Mouse (Mus musculus) MEL (cell line): ENCODE measurements around the gene Coro2b. TPM values are rescaled to one million over a fixed set of nuclear protein-coding genes. Genes with fewer than 3 reads are reported as not detected.

Experiments
- DNase-seq: peaks from one replicate; pipeline ENCODE4 v3.0.0; 2011; ENCODE audit warnings: low read depth, low spot score
- H3K27ac ChIP-seq: 2 replicates; pipeline ENCODE4 v1.5.1; 2012; ENCODE audit warnings: low read depth, mild to moderate bottlenecking, control low read depth, low read length, moderate library complexity; ENCODE audit not compliant: control insufficient read depth
- H3K27me3 ChIP-seq, 2 experiments: fragments of 150-350 bp in 1 of 2; sonication (generic) in 1 of 2; 2 replicates each; pipeline ENCODE4 v1.6.1; 2012; ENCODE audit warnings: low read length in 2 of 2, mild to moderate bottlenecking in 2 of 2, improper control_type of control experiment in 1 of 2, moderate library complexity in 1 of 2; ENCODE audit not compliant: insufficient read depth in 2 of 2, control insufficient read depth in 1 of 2
- H3K36me3 ChIP-seq, 2 experiments: 2 replicates each; pipeline ENCODE4 v1.6.1; 2012 to 2014; ENCODE audit warnings: low read length in 2 of 2, improper control_type of control experiment in 1 of 2, inconsistent platforms in 1 of 2, mild to moderate bottlenecking in 1 of 2; ENCODE audit not compliant: insufficient read depth in 2 of 2, control insufficient read depth in 1 of 2
- H3K4me1 ChIP-seq, 2 experiments: fragments of 150-350 bp in 1 of 2; sonication (generic) in 1 of 2; 2 replicates each; pipeline ENCODE4 v1.6.1; 2012; ENCODE audit warnings: low read length in 2 of 2, improper control_type of control experiment in 1 of 2, mild to moderate bottlenecking in 1 of 2; ENCODE audit not compliant: insufficient read depth in 2 of 2, control insufficient read depth in 1 of 2
- H3K4me3 ChIP-seq, 2 experiments: fragments of 150-350 bp in 1 of 2; sonication (generic) in 1 of 2; 2 replicates each; pipeline ENCODE4 v1.5.1; 2012; ENCODE audit warnings: low read depth in 2 of 2, low read length in 2 of 2, mild to moderate bottlenecking in 2 of 2, moderate library complexity in 2 of 2, control low read depth in 1 of 2, improper control_type of control experiment in 1 of 2; ENCODE audit not compliant: control insufficient read depth in 1 of 2, insufficient read depth in 1 of 2
- H3K79me2 ChIP-seq: 2 replicates; pipeline ENCODE4 v1.6.1; 2012; ENCODE audit warnings: mild to moderate bottlenecking, low read length, moderate library complexity; ENCODE audit not compliant: control insufficient read depth, poor library complexity, insufficient read depth
- H3K9ac ChIP-seq: 2 replicates; pipeline ENCODE4 v1.6.1; 2012; ENCODE audit warnings: low read depth, mild to moderate bottlenecking, control low read depth, low read length, moderate library complexity; ENCODE audit not compliant: control insufficient read depth, poor library complexity, severe bottlenecking
- H3K9me3 ChIP-seq: fragments of 150-350 bp; sonication (generic); replicated peaks from 2 replicates; pipeline ENCODE4 v1.6.1; 2012; ENCODE audit warnings: mild to moderate bottlenecking, low read length, improper control_type of control experiment, moderate library complexity; ENCODE audit not compliant: insufficient read depth
- CHD2 ChIP-seq: IDR thresholded peaks from 2 replicates; pipeline ENCODE4 v1.6.1; 2011; ENCODE audit warnings: low read length, improper control_type of control experiment
- CTCF ChIP-seq, 3 experiments: IDR thresholded peaks in 2 of 3; conservative IDR thresholded peaks in 1 of 3; 2 replicates each; pipeline ENCODE4 v1.5.1; 2011 to 2012; ENCODE audit warnings: low read length in 3 of 3, low read depth in 2 of 3, mild to moderate bottlenecking in 2 of 3, improper control_type of control experiment in 1 of 3, inconsistent platforms in 1 of 3, mixed read lengths in 1 of 3, moderate library complexity in 1 of 3; ENCODE audit not compliant: control insufficient read depth in 1 of 3, insufficient read depth in 1 of 3, poor library complexity in 1 of 3, severe bottlenecking in 1 of 3
- ELF1 ChIP-seq: IDR thresholded peaks from 2 replicates; pipeline ENCODE4 v1.6.1; 2014; ENCODE audit warnings: low read depth, mild to moderate bottlenecking, inconsistent platforms, low read length, improper control_type of control experiment, moderate library complexity
- EP300 ChIP-seq, 2 experiments: IDR thresholded peaks; 2 replicates each; pipeline ENCODE4 v1.6.1; 2011; ENCODE audit warnings: improper control_type of control experiment in 2 of 2, low read length in 2 of 2, low read depth in 1 of 2, mild to moderate bottlenecking in 1 of 2
- GATA1 ChIP-seq: IDR thresholded peaks from 2 replicates; pipeline ENCODE4 v1.6.1; 2011; ENCODE audit warnings: low read depth, low read length, improper control_type of control experiment
- JUND ChIP-seq: IDR thresholded peaks from 2 replicates; pipeline ENCODE4 v1.6.1; 2011; ENCODE audit warnings: low read depth, mild to moderate bottlenecking, improper control_type of control experiment, low read length
- KAT2A ChIP-seq: conservative IDR thresholded peaks from 2 replicates; pipeline ENCODE4 v1.6.1; 2012; ENCODE audit warnings: low read depth, low read length, improper control_type of control experiment, inconsistent platforms
- MAFK ChIP-seq: IDR thresholded peaks from 2 replicates; pipeline ENCODE4 v1.6.1; 2011; ENCODE audit warnings: low read depth, mild to moderate bottlenecking, low read length, improper control_type of control experiment, borderline replicate concordance
- MEF2A ChIP-seq: IDR thresholded peaks from 2 replicates; pipeline ENCODE4 v1.6.1; 2014; ENCODE audit warnings: low read depth, mild to moderate bottlenecking, inconsistent platforms, low read length, improper control_type of control experiment; ENCODE audit not compliant: poor library complexity, insufficient replicate concordance, severe bottlenecking; ENCODE audit errors: extremely low read depth
- MXI1 ChIP-seq: IDR thresholded peaks from 2 replicates; pipeline ENCODE4 v1.6.1; 2011; ENCODE audit warnings: mild to moderate bottlenecking, low read depth, low read length, improper control_type of control experiment
- MYB ChIP-seq: IDR thresholded peaks from 2 replicates; pipeline ENCODE4 v1.6.1; 2011; ENCODE audit warnings: mild to moderate bottlenecking, low read depth, low read length, improper control_type of control experiment
- MYC ChIP-seq: IDR thresholded peaks from 2 replicates; pipeline ENCODE4 v1.6.1; 2011; ENCODE audit warnings: low read depth, mild to moderate bottlenecking, low read length, improper control_type of control experiment, moderate library complexity
- NRF1 ChIP-seq: IDR thresholded peaks from 2 replicates; pipeline ENCODE4 v1.6.1; 2014; ENCODE audit warnings: low read depth, mild to moderate bottlenecking, inconsistent platforms, low read length, improper control_type of control experiment, moderate library complexity; ENCODE audit not compliant: poor library complexity, insufficient read depth, severe bottlenecking
- POLR2A ChIP-seq, 2 experiments: IDR thresholded peaks; 2 replicates each; pipeline ENCODE4 v1.6.1; 2011 to 2012; ENCODE audit warnings: low read length in 2 of 2, mild to moderate bottlenecking in 2 of 2, control low read depth in 1 of 2, improper control_type of control experiment in 1 of 2, low read depth in 1 of 2, moderate library complexity in 1 of 2; ENCODE audit not compliant: control insufficient read depth in 1 of 2, insufficient read depth in 1 of 2, poor library complexity in 1 of 2
- POLR2AphosphoS2 ChIP-seq: IDR thresholded peaks from 2 replicates; pipeline ENCODE4 v1.6.1; 2011; ENCODE audit warnings: low read length, improper control_type of control experiment
- RAD21 ChIP-seq: IDR thresholded peaks from 2 replicates; pipeline ENCODE4 v1.6.1; 2011; ENCODE audit warnings: mild to moderate bottlenecking, low read depth, low read length, improper control_type of control experiment
- SIN3A ChIP-seq: IDR thresholded peaks from 2 replicates; pipeline ENCODE4 v1.6.1; 2012; ENCODE audit warnings: low read length, improper control_type of control experiment, inconsistent platforms
- TAL1 ChIP-seq: IDR thresholded peaks from 2 replicates; pipeline ENCODE4 v1.6.1; 2012; ENCODE audit warnings: mild to moderate bottlenecking, inconsistent platforms, low read length, moderate library complexity, mixed read lengths
- UBTF ChIP-seq: IDR thresholded peaks from 2 replicates; pipeline ENCODE4 v1.6.1; 2012; ENCODE audit warnings: low read depth, mild to moderate bottlenecking, inconsistent platforms, low read length, improper control_type of control experiment, moderate library complexity, borderline replicate concordance; ENCODE audit not compliant: insufficient read depth
- USF1 ChIP-seq: IDR thresholded peaks from 2 replicates; pipeline ENCODE4 v1.6.1; 2014; ENCODE audit warnings: low read depth, mild to moderate bottlenecking, inconsistent platforms, low read length, improper control_type of control experiment, moderate library complexity
- USF2 ChIP-seq, 2 experiments: IDR thresholded peaks; 2 replicates each; pipeline ENCODE4 v1.6.1; 2011 to 2012; ENCODE audit warnings: improper control_type of control experiment in 2 of 2, low read length in 2 of 2, borderline replicate concordance in 1 of 2, inconsistent platforms in 1 of 2, low read depth in 1 of 2, mild to moderate bottlenecking in 1 of 2; ENCODE audit not compliant: insufficient read depth in 1 of 2
- ZC3H11A ChIP-seq: IDR thresholded peaks from 2 replicates; pipeline ENCODE4 v1.6.1; 2012; ENCODE audit warnings: low read depth, mild to moderate bottlenecking, inconsistent platforms, low read length, improper control_type of control experiment
- ZMIZ1 ChIP-seq: IDR thresholded peaks from 2 replicates; pipeline ENCODE4 v1.6.1; 2012; ENCODE audit warnings: low read depth, mild to moderate bottlenecking, inconsistent platforms, low read length, improper control_type of control experiment, moderate library complexity
- polyA plus RNA-seq, 2 experiments: library from polyadenylated mRNA; stranded (reverse) in 1 of 2; unstranded in 1 of 2; fragments of >175 nt in 1 of 2; fragments of >200 nt in 1 of 2; gene quantifications; 2 replicates each; pipeline versions ENCODE4 v1.2.1 to v1.2.4; 2012; ENCODE audit warnings: low replicate concordance in 2 of 2, low read depth in 1 of 2; ENCODE audit not compliant: insufficient read length in 2 of 2, insufficient read depth in 1 of 2, missing spikeins in 1 of 2
- total RNA-seq: library from RNA; depleted of rRNA; stranded (reverse); fragments of 300-350 nt; gene quantifications from 2 replicates; pipeline ENCODE4 v1.2.3, GENCODE M21; 2012; rRNA removed

The Coro2b gene
- total RNA-seq (not detected in 2 replicates), polyA plus RNA-seq (not detected)

GRCm38 (mm10) chr9:62536655-62537631 lies at the start of gene Coro2b:
Gene Coro2b (minus strand): TSS chr9:62537044.
- peaks cover 0 to 8% of the 10 kb centered on the region in 2 experiments; a peak in 2 of 4 replicates for H3K27me3 ChIP-seq
- TF ChIP-seq EP300 (IDR thresholded peaks at IDR 0.05; ENCODE audit: low read depth in 1 of 2, low read length in 2 of 2) (no peak), CTCF (IDR thresholded peaks at IDR 0.05 in 2 of 3, conservative IDR thresholded peaks at IDR 0.05 in 1 of 3; ENCODE audit: control insufficient read depth in 1 of 3, insufficient read depth in 1 of 3, low read depth in 2 of 3, low read length in 3 of 3, poor library complexity in 1 of 3, severe bottlenecking in 1 of 3) (no peak), NRF1 (no peak), MEF2A (no peak), CHD2 (no peak), MYB (no peak), KAT2A (no peak), ZC3H11A (no peak), USF1 (no peak), ZMIZ1 (no peak), MXI1 (no peak), USF2 (IDR thresholded peaks at IDR 0.05; ENCODE audit: borderline replicate concordance in 1 of 2, insufficient read depth in 1 of 2, low read depth in 1 of 2, low read length in 2 of 2) (no peak), SIN3A (no peak)
- no peak for DNase-seq

GRCm38 (mm10) chr9:62577558-62577957 lies 40.7 kb upstream of the Coro2b start:
- H3K27ac ChIP-seq = no peak overlapping the region
- TF ChIP-seq JUND (no peak), POLR2A (IDR thresholded peaks at IDR 0.05; ENCODE audit: control insufficient read depth in 1 of 2, insufficient read depth in 1 of 2, low read depth in 1 of 2, low read length in 2 of 2, poor library complexity in 1 of 2) (no peak), TAL1 (no peak), MXI1 (no peak), ELF1 (no peak), POLR2AphosphoS2 (no peak), MAFK (no peak), GATA1 (no peak), MYC (no peak), UBTF (no peak), CHD2 (no peak), RAD21 (no peak), SIN3A (no peak)
- TF ChIP-seq, all 39 proteins: peak for 0
- no peak for DNase-seq
- Histone ChIP-seq H3K9ac (no peak overlapping the region), H3K36me3 (no peaks in the 10 kb centered on the region), H3K4me3 (no peak overlapping the region), H3K79me2 (no peaks in the 10 kb centered on the region), H3K27me3 (peaks cover 0 to 4% of the 10 kb centered on the region in 2 experiments; a peak in 3 of 4 replicates), H3K9me3 (no peaks in the 10 kb centered on the region), H3K4me1 (no peaks in the 10 kb centered on the region)

More at GRCm38 (mm10) chr9:62536655-62537631, at the start of gene Coro2b:
- no peak within 1 kb of the TSS for H3K27ac ChIP-seq
- H3K9me3 ChIP-seq = no peaks in the 10 kb centered on the region
- H3K4me3 ChIP-seq = no peak within 1 kb of the TSS
- H3K79me2 ChIP-seq = no peaks in the 10 kb centered on the region
- H3K4me1 ChIP-seq = no peaks in the 10 kb centered on the region
- no peak within 1 kb of the TSS for H3K9ac ChIP-seq
- H3K36me3 ChIP-seq = no peaks in the 10 kb centered on the region
